Mouse (Mus musculus) spleen, postnatal 14 days (tissue): Measurements from ENCODE around the gene Plcd4.
"Not testable (repeated sequence)": the region's sequence is repeated elsewhere in the genome, so short reads cannot be mapped to it uniquely, and the experiment has no call there.

Experiments used
- DNase-seq, 2 experiments: peaks; one replicate each; pipeline ENCODE4 v3.0.0; 2021 to 2022; ENCODE audit warnings: low spot score in 2 of 2

Plcd4 gene

GRCm38 (mm10) chr1:74542451-74542961, at the start of gene Plcd4:
Plcd4 (plus strand) TSS chr1:74542888.
- no peak for DNase-seq

DNA sequence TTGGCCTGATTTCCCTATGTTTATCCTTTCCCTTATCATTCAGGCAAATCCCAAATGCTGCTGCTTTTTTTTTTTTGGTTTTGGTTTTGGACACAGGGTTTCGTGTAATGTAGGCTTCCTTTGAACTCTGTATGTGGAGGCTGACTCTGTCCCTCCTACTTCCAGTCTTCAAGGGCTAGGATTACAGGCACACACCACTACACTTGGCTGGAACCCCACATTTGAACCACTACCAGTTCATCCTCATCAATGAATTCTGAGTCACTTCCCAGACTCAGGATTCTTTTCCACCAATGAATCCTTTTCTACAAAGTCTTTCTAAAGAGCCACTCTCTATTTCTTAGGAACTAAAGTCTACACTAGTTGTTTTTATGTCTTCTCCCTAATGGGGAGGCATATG, 41.6 kb upstream of the Plcd4 start:
- DNase-seq, result no peak

- no peak for DNase-seq
Observed at GRCm38 (mm10) chr1:74505393-74505720, 37.3 kb upstream of the Plcd4 start.

- DNase-seq, result peak; percentile 100
Observed at GRCm38 (mm10) chr1:74505721-74506464, 36.8 kb upstream of the Plcd4 start, which contains the start of gene Cnot9. Cnot9 (plus strand) TSS chr1:74506058.

DNA sequence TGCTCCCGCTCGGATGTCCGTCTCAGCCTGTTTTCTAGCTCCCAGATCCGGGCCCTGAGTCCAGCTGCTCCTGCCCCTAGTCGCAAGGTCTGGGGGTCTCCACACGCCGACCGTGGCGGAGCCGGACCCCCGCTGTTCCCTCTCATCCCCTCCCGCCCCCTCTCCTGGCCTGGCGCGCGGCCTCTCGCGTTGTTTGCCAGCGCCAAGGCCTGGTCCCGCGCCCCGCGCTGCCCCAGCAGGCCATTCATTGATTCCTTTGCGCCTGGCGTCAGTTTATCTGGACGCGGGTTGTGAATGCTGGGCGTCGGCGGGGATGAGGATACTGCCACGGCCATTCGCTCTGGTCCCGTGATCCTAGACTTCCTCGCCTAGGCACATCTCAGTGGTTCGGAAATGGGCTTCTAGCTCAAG, 36.2 kb upstream of the Plcd4 start:
- peak; percentile 22 to 47 for DNase-seq

GRCm38 (mm10) chr1:74507780-74508179, 34.9 kb upstream of the Plcd4 start:
- no peak for DNase-seq

DNA sequence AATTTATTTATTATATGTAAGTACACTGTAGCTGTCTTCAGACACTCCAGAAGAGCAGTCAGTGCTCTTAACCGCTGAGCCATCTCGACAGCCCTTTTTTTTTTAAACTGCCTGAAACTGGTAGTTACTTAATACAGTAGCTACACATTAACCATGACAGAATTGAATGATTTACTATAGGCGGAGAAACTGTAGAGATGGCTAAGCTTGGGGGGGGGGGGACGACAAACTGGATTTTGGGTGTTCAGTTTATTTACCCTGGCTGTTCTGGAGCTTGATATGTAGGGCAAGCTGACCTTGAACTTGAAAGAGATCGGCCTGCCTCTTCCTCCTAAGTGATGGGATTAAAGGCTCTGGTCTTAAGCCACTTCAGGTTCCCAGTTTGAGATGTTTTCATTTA, 31.4 kb upstream of the Plcd4 start:
- no peak for DNase-seq

- not testable (repeated sequence) for DNase-seq
Observed at GRCm38 (mm10) chr1:74512999-74513398, 29.7 kb upstream of the Plcd4 start.

- DNase-seq, result no peak
Observed at GRCm38 (mm10) chr1:74519875-74520274, 22.8 kb upstream of the Plcd4 start.

DNA sequence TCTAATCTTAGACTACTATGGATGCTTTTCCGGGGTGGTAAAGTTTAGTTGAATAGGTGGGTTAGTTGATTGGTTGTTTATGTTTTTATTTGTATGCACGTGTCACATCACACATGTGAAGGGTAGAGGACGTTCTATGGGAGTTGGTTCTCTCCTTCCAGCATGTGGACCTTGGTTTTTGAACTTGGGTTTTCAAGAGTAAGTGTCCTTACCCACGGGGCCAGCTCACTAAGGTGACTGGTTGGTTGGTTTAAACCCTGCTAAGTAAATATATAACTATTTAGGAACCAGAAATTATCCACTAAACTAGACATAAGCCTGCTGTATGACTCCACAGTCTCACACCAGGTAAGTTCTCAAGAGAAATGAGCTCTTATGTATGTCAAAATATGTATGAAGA, 17.9 kb upstream of the Plcd4 start:
- DNase-seq, result no peak

DNA sequence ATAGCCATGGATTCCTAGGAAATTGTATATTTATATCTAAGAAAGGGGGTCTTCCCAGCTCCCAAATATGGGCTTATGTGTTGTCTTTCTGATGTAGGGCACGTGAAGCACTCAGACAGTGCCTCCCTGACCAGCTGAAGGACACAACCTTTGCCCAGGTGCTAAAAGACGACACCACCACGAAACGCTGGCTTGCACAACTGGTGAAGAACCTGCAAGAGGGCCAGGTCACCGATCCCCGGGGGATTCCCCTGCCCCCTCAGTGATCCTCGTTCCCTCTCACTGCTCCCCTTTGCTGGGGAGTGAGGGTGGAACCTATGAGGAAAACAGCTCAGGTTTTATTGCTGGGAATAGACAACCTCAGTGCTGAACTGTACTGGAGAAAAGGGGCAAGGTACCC, 14.1 kb upstream of the Plcd4 start:
- DNase-seq, result no peak

- DNase-seq, result no peak
Observed at GRCm38 (mm10) chr1:74538650-74539049, 4.0 kb upstream of the Plcd4 start.

DNA sequence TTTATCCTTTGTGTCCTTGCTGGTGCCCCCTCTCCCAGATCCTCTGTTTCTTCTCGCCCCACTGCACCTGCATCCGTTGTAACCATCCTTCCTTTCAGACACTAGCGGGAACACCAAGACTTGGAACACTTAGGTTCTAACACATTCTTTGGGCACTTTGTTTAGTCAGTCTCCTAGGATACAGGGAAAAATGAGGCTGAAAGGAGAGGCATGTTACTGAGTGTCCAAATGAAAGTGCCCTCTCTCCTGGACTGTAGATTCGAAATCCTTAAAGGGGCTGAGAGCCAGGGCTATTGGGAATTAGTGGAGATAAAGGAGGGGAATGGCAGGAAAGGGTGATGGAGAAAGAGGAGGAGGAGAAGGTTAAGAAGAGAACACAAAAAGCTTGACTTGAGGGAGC, 1.5 kb downstream of the Plcd4 start, which contains the start of gene Usp37:
TSS of gene Usp37 (minus strand) at position 101 of the 400 bp plus-strand sequence.
- DNase-seq, result no peak

DNA sequence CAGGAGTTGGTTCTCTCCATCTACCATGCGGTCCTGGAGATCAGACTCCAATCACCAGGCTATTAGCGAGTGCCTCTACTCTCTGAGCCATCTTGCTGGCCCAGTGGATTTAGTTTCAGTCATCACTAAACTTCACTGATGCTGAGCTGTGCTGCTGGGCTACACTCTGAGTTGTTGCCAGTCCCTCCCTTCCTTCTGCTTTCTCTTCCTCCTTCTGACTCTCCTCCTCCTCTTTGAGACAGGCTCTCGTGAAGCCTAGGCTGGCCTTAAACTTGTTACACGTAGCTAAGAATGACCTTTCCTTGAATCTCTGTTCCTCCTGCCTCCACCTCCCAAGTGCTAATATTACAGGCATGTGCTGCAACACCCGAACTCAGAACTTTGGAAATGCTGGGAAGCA, 16.4 kb downstream of the Plcd4 start:
- no peak for DNase-seq

GRCm38 (mm10) chr1:74565834-74566233, 23.1 kb downstream of the Plcd4 start:
- DNase-seq, result no peak

DNA sequence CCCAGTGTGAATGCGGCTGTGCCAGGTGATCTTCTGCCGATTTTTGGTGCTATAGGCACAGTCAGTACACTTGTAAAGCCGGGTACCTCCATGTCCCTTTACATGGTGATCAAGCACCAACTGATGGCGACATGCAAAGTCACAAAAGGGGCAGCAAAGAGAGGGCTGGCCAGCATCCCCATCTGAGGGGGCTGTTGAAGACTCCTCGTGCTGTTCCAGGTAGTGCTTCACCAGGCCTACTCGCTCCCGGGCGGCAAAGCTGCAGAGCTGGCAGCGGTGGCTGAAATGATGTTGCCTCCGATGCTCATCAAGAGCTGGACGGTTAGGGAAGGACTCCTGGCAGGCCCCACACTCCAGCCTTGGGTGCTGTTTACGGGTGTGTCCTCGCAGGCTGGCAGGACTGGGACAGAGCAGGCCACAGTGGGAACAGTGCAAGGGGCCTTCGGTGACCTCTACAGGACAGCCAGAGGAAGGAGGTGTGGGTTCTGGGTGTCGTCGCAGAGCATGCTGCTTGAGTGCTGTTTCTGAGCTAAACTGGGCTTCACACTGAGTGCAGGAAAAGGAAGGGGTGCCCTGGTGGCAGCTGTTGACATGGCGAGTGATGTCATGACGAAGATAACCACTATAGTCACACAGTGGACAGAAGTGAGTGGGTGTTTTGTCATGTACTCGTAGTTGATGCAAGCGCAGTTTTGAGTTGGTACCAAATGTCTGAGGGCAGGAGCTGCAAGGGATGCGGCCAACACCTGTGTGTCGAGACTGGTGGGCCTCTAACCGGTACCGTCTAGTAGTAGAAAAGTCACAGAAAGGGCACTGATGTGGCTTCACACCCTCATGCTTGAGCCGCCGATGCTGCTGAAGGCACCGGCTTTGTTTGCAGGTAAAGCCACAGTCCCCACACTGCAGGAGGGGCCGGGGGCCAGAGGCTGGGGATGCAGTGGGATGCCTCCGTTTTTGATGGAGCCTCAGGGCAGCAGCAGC, 27.3 kb downstream of the Plcd4 start:
- no peak for DNase-seq

GRCm38 (mm10) chr1:74582621-74583020, 39.9 kb downstream of the Plcd4 start:
- DNase-seq, result no peak

DNA sequence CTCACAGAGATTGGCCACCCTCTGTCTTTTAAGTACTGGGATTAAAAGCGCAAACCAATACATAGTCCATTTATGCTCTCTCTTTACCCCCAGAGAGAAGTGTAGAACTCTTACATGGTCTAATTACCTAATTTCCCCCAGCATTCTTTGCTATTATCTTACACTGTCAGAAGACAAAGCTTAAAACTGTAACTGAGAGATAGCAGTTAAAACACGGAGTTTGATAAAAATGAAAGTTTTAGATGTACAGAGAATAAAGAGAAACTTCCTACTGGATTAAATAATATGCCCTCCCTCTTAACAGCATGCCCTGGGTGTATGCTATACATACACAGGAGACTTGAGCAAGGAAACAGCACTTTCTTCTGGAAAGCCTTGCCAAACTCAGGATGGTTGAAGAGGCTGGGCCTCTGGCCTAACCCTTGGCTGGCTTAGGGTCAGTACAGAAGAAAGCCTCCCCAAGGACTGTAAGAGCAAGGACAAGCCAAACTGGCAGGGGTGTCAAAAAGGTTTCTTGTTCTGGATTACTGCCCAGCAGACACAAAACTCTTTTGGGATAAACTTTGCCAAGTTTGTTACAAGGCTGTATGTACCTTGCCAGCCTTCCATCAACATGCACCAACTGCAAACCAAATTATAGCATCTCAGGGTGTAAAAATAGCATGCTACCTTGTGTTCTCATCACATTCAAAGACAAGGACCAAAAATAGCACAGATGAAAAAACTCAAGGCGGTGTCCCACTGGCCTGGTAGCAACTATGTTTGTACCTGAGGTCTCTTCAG, 42.1 kb downstream of the Plcd4 start:
- no peak for DNase-seq

DNA sequence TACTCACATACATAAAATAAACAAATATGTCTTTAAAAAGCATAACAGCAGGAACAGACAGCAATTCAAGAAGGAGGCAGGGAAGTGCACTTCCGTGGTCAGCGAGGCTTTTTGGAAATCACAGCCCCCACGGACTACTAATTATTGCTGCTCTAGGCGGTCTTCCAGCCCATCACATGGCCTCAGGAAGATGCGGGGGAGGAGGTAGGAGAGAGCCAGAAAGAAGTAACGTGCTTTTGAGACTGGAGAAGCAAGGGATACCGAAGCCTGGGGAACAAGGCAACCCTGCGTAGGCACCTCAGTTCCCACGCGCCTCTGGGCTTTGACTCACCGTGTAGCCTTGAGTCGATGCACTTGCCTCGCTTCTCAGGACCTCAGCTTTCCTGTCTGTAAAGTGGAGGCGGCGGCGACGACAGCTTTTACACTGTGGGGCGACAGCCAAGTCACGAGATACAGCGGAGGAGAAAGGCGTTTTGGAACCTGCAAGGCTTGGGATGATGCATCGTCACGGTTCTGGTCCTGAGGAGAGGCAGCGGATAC, 44.6 kb downstream of the Plcd4 start:
- DNase-seq, result no peak

DNA sequence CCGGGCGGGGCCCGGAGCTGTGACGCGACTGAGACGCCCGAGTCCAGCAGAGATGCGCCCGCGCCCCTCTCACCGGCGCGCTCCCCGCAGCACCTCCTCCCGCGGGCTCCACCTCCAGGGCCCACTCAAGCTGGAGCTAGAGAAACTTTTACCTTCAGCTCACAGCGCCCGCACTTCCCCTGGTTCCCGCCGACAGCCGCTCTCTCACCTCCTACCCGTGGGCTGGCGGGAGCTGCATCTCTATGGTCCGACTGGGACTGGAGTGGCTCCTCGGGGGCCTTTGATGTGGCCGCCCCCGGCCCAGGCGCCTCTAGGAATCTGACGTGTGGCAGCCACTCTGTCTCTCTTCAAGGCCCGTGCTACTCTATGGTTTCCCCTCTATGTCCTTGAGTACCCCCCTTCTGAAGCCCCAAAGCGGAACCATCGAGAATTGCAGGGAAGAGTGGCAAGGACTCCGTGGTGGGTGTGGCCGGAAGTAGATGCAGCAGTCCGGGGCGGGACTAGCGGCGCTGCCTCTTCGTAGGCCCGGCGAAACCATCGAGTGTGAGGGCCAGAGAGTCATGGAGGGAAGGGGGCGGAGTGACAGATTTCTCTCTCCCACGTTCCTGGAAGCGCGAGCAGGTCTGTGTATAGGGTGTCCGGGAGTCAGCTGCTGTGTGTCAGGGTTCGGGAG, 45.2 kb downstream of the Plcd4 start, which contains the start of the genes Zfp142 and Bcs1l:
TSS of gene Zfp142 (minus strand) at position 474 of the 673 bp plus-strand sequence.
TSS of gene Bcs1l (plus strand) at position 517 of the 673 bp plus-strand sequence.
- DNase-seq, result peak; percentile 95 to 97

DNA sequence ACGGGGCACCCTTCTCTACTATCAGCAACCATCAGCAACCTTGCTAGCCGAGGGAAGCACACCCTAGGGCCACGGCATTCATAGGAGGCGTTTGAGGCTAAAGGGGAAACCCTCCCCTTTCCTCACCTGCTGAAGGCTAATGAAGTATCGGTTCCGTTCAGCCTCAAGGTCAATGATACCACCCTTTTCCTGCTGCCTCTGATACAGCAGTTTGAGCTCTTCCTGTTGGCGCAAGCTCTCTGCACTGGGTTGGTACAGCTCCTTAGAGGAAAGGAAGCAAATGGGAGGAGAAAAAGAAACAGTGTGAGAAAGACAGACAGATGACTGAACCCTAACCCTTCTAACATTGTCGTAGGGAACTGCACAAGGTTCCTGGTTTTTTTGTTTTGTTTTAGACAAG, 51.7 kb downstream of the Plcd4 start:
- DNase-seq, result no peak
